16 mouse cellular contexts compared by ENCODE assay signal in the genomic region with DNA sequence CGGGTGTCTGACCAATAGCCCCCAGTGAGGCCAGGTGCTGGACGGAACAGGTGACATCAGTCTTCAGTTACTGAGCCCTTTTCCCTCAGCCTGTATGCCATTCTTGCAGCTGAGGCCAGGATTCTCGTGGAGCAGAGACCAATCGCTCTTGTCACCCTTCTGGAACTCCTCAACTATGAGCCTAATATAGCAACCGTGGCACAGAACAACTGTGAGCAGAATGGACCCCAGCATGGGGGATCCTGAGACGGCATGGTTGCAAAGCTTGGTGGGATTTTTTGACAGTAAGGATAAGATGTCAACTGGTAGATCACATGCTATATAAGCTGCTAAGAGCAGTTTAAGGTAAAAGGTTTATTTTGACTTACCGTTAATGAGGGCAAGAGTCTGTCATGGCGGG.
"Had no signal": no experiment of that assay in that cellular context is flagged by ENCODE, and none has a peak within 500 bp of the region (broad histone marks: within the 10 kb centered on the region; RNA-seq: fewer than 3 reads in every experiment).

No protein-coding gene starts in this region.

- H3K4me1 ChIP-seq: stomach, embryonic 15.5 days had no signal

- H3K9ac ChIP-seq: neural tube, embryonic 13.5 days; neural tube, embryonic 15.5 days; stomach, embryonic 15.5 days had no signal

- H3K36me3 ChIP-seq: neural tube, embryonic 13.5 days; neural tube, embryonic 15.5 days; stomach, embryonic 15.5 days had no signal

- H3K9me3 ChIP-seq: neural tube, embryonic 13.5 days; neural tube, embryonic 15.5 days; stomach, embryonic 15.5 days had no signal

- H3K4me2 ChIP-seq: neural tube, embryonic 13.5 days; neural tube, embryonic 15.5 days; stomach, embryonic 15.5 days had no signal

- H3K27me3 ChIP-seq: neural tube, embryonic 13.5 days; neural tube, embryonic 15.5 days; stomach, embryonic 15.5 days had no signal

- H3K27ac ChIP-seq: neural tube, embryonic 13.5 days; neural tube, embryonic 15.5 days; stomach, embryonic 15.5 days; stomach, postnatal 0 days had no signal

- DNase-seq: retina, postnatal 1 day; right cerebral cortex, adult 18-20 months; right cerebral cortex, postnatal 14 days; right cerebral cortex, postnatal 25 days; right cerebral cortex, postnatal 4 days; spleen, adult 18-20 months; thymus, adult 18-20 months; thymus, adult 2 months; thymus, postnatal 14 days; thymus, postnatal 25 days; thymus, postnatal 36 days; thymus, postnatal 4 days had no signal

- H3K4me3 ChIP-seq: neural tube, embryonic 13.5 days; neural tube, embryonic 15.5 days; stomach, embryonic 15.5 days had no signal
